Mouse (Mus musculus): ENCODE measurements around the gene Tepsin. TPM values are rescaled to one million over a fixed set of nuclear protein-coding genes. Genes with fewer than 3 reads are reported as not detected.
A peak's percentile ranks its signal among the peaks of the same experiment; 100 is the strongest.

The Tepsin gene
- polyA plus RNA-seq, 1 experiment from 2014 or later: 17.7 TPM

- no peaks in the 10 kb centered on the region for H3K27me3 ChIP-seq (replicated peaks)
- no peaks in the 10 kb centered on the region for H3K36me3 ChIP-seq
- H3K9ac ChIP-seq: no peak overlapping the region
- 76% methylated on average over 12 of the region's 12 CpGs for WGBS
- ATAC-seq (ENCODE audit: insufficient read depth, low FRiP score, low read depth): no peak
- no peaks in the 10 kb centered on the region for H3K9me3 ChIP-seq
- H3K4me3 ChIP-seq (replicated peaks): no peak overlapping the region
- no peak overlapping the region for H3K4me2 ChIP-seq
- H3K4me1 ChIP-seq: peaks cover 13% of the 10 kb centered on the region; the same call in 1 of the 2 replicates
- H3K27ac ChIP-seq: no peak overlapping the region
These were observed 42.4 kb downstream of the Tepsin start for GRCm38 (mm10) chr11:120055953-120056732.

- H3K4me2 ChIP-seq: no peak overlapping the region
- no peaks in the 10 kb centered on the region for H3K9me3 ChIP-seq
- peaks cover 17% of the 10 kb centered on the region; the same call in 1 of the 2 replicates for H3K4me1 ChIP-seq
- 76% methylated on average over 4 of the region's 4 CpGs for WGBS
- ATAC-seq (ENCODE audit: insufficient read depth, low FRiP score, low read depth): no peak
- H3K27ac ChIP-seq: no peak overlapping the region
- no peaks in the 10 kb centered on the region for H3K36me3 ChIP-seq
- H3K27me3 ChIP-seq (replicated peaks): 0 out of 2 replicates have a peak, but pooled peaks cover 2% of the 10 kb centered on the region
- no peak overlapping the region for H3K9ac ChIP-seq
- no peak overlapping the region for H3K4me3 ChIP-seq (replicated peaks)
These were observed 44.7 kb downstream of the Tepsin start for GRCm38 (mm10) chr11:120053846-120054245.

GRCm38 (mm10) chr11:120052274-120052673, 46.3 kb downstream of the Tepsin start:
- Histone ChIP-seq H3K4me2 (no peak overlapping the region), H3K27me3 (replicated peaks) (peaks cover 16% of the 10 kb centered on the region), H3K9ac (no peak overlapping the region), H3K27ac (no peak overlapping the region), H3K9me3 (no peaks in the 10 kb centered on the region), H3K4me1 (peaks cover 28% of the 10 kb centered on the region), H3K36me3 (no peaks in the 10 kb centered on the region), H3K4me3 (replicated peaks) (no peak overlapping the region)
- 57% methylated on average over 9 of the region's 9 CpGs for WGBS
- no peak for ATAC-seq (ENCODE audit: insufficient read depth, low FRiP score, low read depth)

- Histone ChIP-seq H3K9me3 (no peaks in the 10 kb centered on the region), H3K4me3 (replicated peaks) (no peak overlapping the region), H3K4me1 (peaks cover 36% of the 10 kb centered on the region), H3K27ac (no peak overlapping the region), H3K4me2 (no peak overlapping the region), H3K9ac (no peak overlapping the region), H3K27me3 (replicated peaks) (peaks cover 23% of the 10 kb centered on the region), H3K36me3 (no peaks in the 10 kb centered on the region)
- no peak for ATAC-seq (ENCODE audit: insufficient read depth, low FRiP score, low read depth)
- WGBS: 47% methylated on average over 14 of the region's 14 CpGs
These were observed 47.3 kb downstream of the Tepsin start for GRCm38 (mm10) chr11:120051124-120051811.

- no peak for ATAC-seq (ENCODE audit: insufficient read depth, low FRiP score, low read depth)
- Histone ChIP-seq H3K4me3 (replicated peaks) (no peak overlapping the region), H3K4me2 (no peak overlapping the region), H3K36me3 (no peaks in the 10 kb centered on the region), H3K27me3 (replicated peaks) (peaks cover 32% of the 10 kb centered on the region), H3K9me3 (no peaks in the 10 kb centered on the region), H3K27ac (no peak overlapping the region), H3K4me1 (peaks cover 44% of the 10 kb centered on the region), H3K9ac (no peak overlapping the region)
- WGBS: 78% methylated on average over 8 of the region's 8 CpGs
These were observed 49.5 kb downstream of the Tepsin start for GRCm38 (mm10) chr11:120049067-120049466.

GRCm38 (mm10) chr11:120048252-120048556, 50.3 kb downstream of the Tepsin start:
- Histone ChIP-seq H3K9me3 (no peaks in the 10 kb centered on the region), H3K27ac (no peak overlapping the region), H3K36me3 (no peaks in the 10 kb centered on the region), H3K4me1 (peaks cover 44% of the 10 kb centered on the region), H3K4me3 (replicated peaks) (peak overlapping the region; percentile 11), H3K9ac (no peak overlapping the region), H3K4me2 (peak overlapping the region; percentile 96), H3K27me3 (replicated peaks) (peaks cover 32% of the 10 kb centered on the region)
- 11% methylated on average over 21 of the region's 23 CpGs for WGBS
- no peak for ATAC-seq (ENCODE audit: insufficient read depth, low FRiP score, low read depth)

GRCm38 (mm10) chr11:120047531-120048251, 50.8 kb downstream of the Tepsin start:
- H3K4me3 ChIP-seq (replicated peaks): peak overlapping the region; percentile 57

GRCm38 (mm10) chr11:120046553-120047191, 51.9 kb downstream of the Tepsin start, which contains the start of gene Aatk:
Aatk (minus strand) TSS chr11:120047167.
- no peak for ATAC-seq (ENCODE audit: insufficient read depth, low FRiP score, low read depth)
- peak within 1 kb of the TSS; percentile 56 for H3K9ac ChIP-seq
- peaks cover 32% of the 10 kb centered on the region for H3K27me3 ChIP-seq (replicated peaks)
- peak within 1 kb of the TSS; percentile 57 for H3K4me3 ChIP-seq (replicated peaks)
- H3K9me3 ChIP-seq: no peaks in the 10 kb centered on the region
- peak within 1 kb of the TSS; percentile 96 for H3K4me2 ChIP-seq
- WGBS: 2% methylated on average over 57 of the region's 63 CpGs
- H3K27ac ChIP-seq: peak within 1 kb of the TSS; percentile 11; the same call in 1 of the 2 replicates
- no peaks in the 10 kb centered on the region for H3K36me3 ChIP-seq
- peaks cover 36% of the 10 kb centered on the region for H3K4me1 ChIP-seq

More at GRCm38 (mm10) chr11:120047531-120048251, 50.8 kb downstream of the Tepsin start:
- Histone ChIP-seq H3K27me3 (replicated peaks) (peaks cover 32% of the 10 kb centered on the region), H3K4me2 (peak overlapping the region; percentile 96), H3K9ac (no peak overlapping the region), H3K27ac (no peak overlapping the region), H3K4me1 (peaks cover 44% of the 10 kb centered on the region), H3K9me3 (no peaks in the 10 kb centered on the region), H3K36me3 (no peaks in the 10 kb centered on the region)
- no peak for ATAC-seq (ENCODE audit: insufficient read depth, low FRiP score, low read depth)
- WGBS: 18% methylated on average over 23 of the region's 23 CpGs

- Histone ChIP-seq H3K4me1 (peaks cover 29% of the 10 kb centered on the region), H3K9me3 (no peaks in the 10 kb centered on the region), H3K9ac (no peak overlapping the region), H3K4me2 (peak overlapping the region; percentile 96), H3K27ac (no peak overlapping the region), H3K27me3 (replicated peaks) (peaks cover 32% of the 10 kb centered on the region), H3K36me3 (no peaks in the 10 kb centered on the region), H3K4me3 (replicated peaks) (peak overlapping the region; percentile 57)
- ATAC-seq (ENCODE audit: insufficient read depth, low FRiP score, low read depth): 0 out of 2 replicates have a peak, but pooled peaks have one; percentile 27
- WGBS: 42% methylated on average over 11 of the region's 11 CpGs
These were observed 52.5 kb downstream of the Tepsin start for GRCm38 (mm10) chr11:120045839-120046552.

- no peaks in the 10 kb centered on the region for H3K36me3 ChIP-seq
- H3K4me2 ChIP-seq: no peak overlapping the region
- peaks cover 27% of the 10 kb centered on the region; the same call in 1 of the 2 replicates for H3K4me1 ChIP-seq
- no peak for ATAC-seq (ENCODE audit: insufficient read depth, low FRiP score, low read depth)
- 66% methylated on average over 4 of the region's 4 CpGs for WGBS
- H3K27me3 ChIP-seq (replicated peaks): peaks cover 32% of the 10 kb centered on the region
- no peak overlapping the region for H3K27ac ChIP-seq
- H3K9ac ChIP-seq: no peak overlapping the region
- H3K9me3 ChIP-seq: no peaks in the 10 kb centered on the region
- H3K4me3 ChIP-seq (replicated peaks): no peak overlapping the region
These were observed 53.2 kb downstream of the Tepsin start for GRCm38 (mm10) chr11:120045341-120045740.

Measured in stomach, embryonic 15.5 days (tissue).